Mouse (Mus musculus): ENCODE results near the gene Rarg.

DNA sequence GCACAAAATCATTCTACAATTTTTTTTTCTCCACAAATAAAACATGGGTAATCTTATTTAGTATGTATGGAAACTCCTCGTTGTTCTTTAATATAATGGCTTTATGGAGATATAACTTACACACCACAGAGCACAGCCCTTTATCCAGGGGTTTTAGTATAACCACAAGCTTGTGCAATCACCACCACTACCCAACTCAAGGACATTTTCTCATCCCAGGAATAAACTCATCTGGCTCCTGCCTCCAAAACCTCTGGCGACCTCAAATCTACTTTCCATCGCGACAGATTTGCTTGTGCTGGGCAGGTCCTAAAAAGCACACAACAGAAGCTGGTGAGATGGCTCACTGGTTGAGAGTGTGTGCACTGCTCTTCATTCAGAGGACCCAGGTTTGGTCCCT lies 63.7 kb downstream of the Rarg start:
- TF ChIP-seq CTCF (IDR thresholded peaks at IDR 0.05; ENCODE audit: borderline replicate concordance, control insufficient read depth, extremely low read depth, insufficient read depth, low read length, poor library complexity) (no peak), POLR2A (IDR thresholded peaks at IDR 0.05; ENCODE audit: control insufficient read depth, extremely low read depth, insufficient read depth, low read length, poor library complexity) (no peak)
